ENCODE assay signal across 8 mouse cellular contexts in the genomic region with DNA sequence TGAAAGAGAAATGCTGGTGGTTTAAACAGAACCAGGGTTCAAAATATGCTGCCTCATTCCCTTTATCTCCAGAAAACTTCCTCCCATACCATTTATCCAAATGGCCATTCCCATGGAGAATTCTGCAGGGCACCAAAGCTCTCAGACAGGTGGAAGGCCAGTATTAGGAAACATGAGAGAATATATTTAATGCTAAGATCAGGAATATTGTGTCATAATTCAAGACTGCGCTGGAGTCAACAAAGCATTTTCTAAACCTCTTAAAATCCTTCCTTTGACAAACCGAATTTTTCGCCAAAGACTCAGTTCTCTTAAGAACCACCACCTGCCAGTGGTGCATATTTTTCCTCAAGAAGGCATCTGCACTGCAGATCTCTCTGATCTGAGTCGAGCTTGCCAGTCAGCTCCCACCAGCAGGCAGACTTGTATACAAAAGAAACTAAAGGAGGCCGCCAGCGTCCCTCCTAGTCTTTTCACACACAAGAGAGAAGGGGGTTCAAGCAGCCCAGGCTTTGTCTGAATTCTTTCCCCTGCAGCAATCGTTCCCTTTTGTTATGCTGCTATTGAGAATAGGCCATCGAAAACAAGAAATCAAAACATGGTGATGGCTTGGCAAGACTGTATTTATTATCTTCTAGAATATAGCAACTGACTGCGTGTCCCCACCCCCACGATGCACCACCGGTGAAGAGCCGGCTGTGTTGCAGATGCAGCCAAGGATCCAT. TPM values are rescaled to one million over a fixed set of nuclear protein-coding genes. Genes with fewer than 3 reads are reported as not detected.
DNase-seq lines count a peak whose midpoint lies in the region; ATAC-seq and TF ChIP-seq lines count a peak whose summit lies in the region.

No protein-coding gene starts in this region.

- H3K9ac ChIP-seq in MEL (ENCODE audit: control insufficient read depth, low read depth, low read length, poor library complexity, severe bottlenecking), result peak overlapping the region; percentile 99
- peak overlapping the region; percentile 98 for H3K9ac ChIP-seq in heart, embryonic 13.5 days
- H3K9ac ChIP-seq in liver, postnatal 0 days (replicated peaks), result peak overlapping the region; percentile 94

- WGBS in heart, embryonic 13.5 days, result 9% methylated on average over 12 of the region's 12 CpGs
- 11% methylated on average over 12 of the region's 12 CpGs for WGBS in liver, postnatal 0 days (ENCODE audit: insufficient replicate concordance)

- ATAC-seq in heart, embryonic 13.5 days (ENCODE audit: extremely low read depth, insufficient number of reproducible peaks, low FRiP score, low TSS enrichment), result no peak
- ATAC-seq in liver, postnatal 0 days, result no peak

- H3K4me3 ChIP-seq in MEL (ENCODE audit: control insufficient read depth in 1 of 2, insufficient read depth in 1 of 2, low read depth in 2 of 2, low read length in 2 of 2), result peak overlapping the region; percentile 87 to 94
- H3K4me3 ChIP-seq in heart, embryonic 13.5 days, result peak overlapping the region; percentile 91
- H3K4me3 ChIP-seq in layer of hippocampus, adult 2 months, result peak overlapping the region; percentile 88
- peak overlapping the region; percentile 86 for H3K4me3 ChIP-seq in liver, postnatal 0 days (ENCODE audit: low read depth, low read length)

- H3K36me3 ChIP-seq in MEL (ENCODE audit: control insufficient read depth in 1 of 2, insufficient read depth in 2 of 2, low read length in 2 of 2), result peaks cover 8 to 31% of the 10 kb centered on the region in 2 experiments
- peaks cover 7% of the 10 kb centered on the region; the same call in 1 of the 2 replicates for H3K36me3 ChIP-seq in heart, embryonic 13.5 days
- H3K36me3 ChIP-seq in liver, postnatal 0 days (replicated peaks; ENCODE audit: insufficient read depth, low read length), result no peaks in the 10 kb centered on the region

- H3K4me1 ChIP-seq in MEL (ENCODE audit: control insufficient read depth in 1 of 2, insufficient read depth in 2 of 2, low read length in 2 of 2), result peaks cover 12 to 13% of the 10 kb centered on the region in 2 experiments
- H3K4me1 ChIP-seq in heart, embryonic 13.5 days, result peaks cover 28% of the 10 kb centered on the region
- peaks cover 11% of the 10 kb centered on the region for H3K4me1 ChIP-seq in liver, postnatal 0 days (ENCODE audit: insufficient read depth)

- peaks cover 48% of the 10 kb centered on the region for H3K79me2 ChIP-seq in MEL (ENCODE audit: control insufficient read depth, insufficient read depth, low read length, poor library complexity)

- H3K4me2 ChIP-seq in heart, embryonic 13.5 days, result peak overlapping the region; percentile 90
- peak overlapping the region; percentile 87 for H3K4me2 ChIP-seq in liver, postnatal 0 days (ENCODE audit: low read depth, low read length)

- no peak for TF ChIP-seq POLR2A in MEL (IDR thresholded peaks at IDR 0.05; ENCODE audit: control insufficient read depth in 1 of 2, insufficient read depth in 1 of 2, low read depth in 1 of 2, low read length in 2 of 2, poor library complexity in 1 of 2)

- TF ChIP-seq RAD21 in MEL (IDR thresholded peaks at IDR 0.05; ENCODE audit: low read depth, low read length), result no peak

- DNase-seq in 416B (ENCODE audit: low read depth) (peak; percentile 53), MEL (ENCODE audit: low read depth, low spot score) (peak; percentile 70)
- DNase-seq in cerebellum, postnatal 4 days (ENCODE audit: low spot score in 2 of 2), result peak; percentile 25 to 47
- DNase-seq in layer of hippocampus, adult 2 months (ENCODE audit: low spot score in 2 of 2), result peak; percentile 51 to 55
- DNase-seq in liver, postnatal 0 days, result peak; percentile 28
- peak; percentile 53 for DNase-seq in right cerebral cortex, postnatal 14 days
- DNase-seq in gastrocnemius, adult 8-10 months (ENCODE audit: low spot score in 2 of 2), result no peak

- H3K27me3 ChIP-seq in MEL (ENCODE audit: control insufficient read depth in 1 of 2, insufficient read depth in 2 of 2, low read length in 2 of 2), result no peaks in the 10 kb centered on the region
- H3K27me3 ChIP-seq in heart, embryonic 13.5 days (replicated peaks), result no peaks in the 10 kb centered on the region
- H3K27me3 ChIP-seq in liver, postnatal 0 days (ENCODE audit: insufficient read depth, low read length), result no peaks in the 10 kb centered on the region

- no peaks in the 10 kb centered on the region for H3K9me3 ChIP-seq in MEL (replicated peaks; ENCODE audit: insufficient read depth, low read length)
- no peaks in the 10 kb centered on the region for H3K9me3 ChIP-seq in heart, embryonic 13.5 days
- H3K9me3 ChIP-seq in liver, postnatal 0 days (ENCODE audit: low read length), result no peaks in the 10 kb centered on the region

- TF ChIP-seq CTCF in MEL (IDR thresholded peaks at IDR 0.05 in 2 of 3, conservative IDR thresholded peaks at IDR 0.05 in 1 of 3; ENCODE audit: control insufficient read depth in 1 of 3, insufficient read depth in 1 of 3, low read depth in 2 of 3, low read length in 3 of 3, poor library complexity in 1 of 3, severe bottlenecking in 1 of 3), result no peak
- TF ChIP-seq CTCF in layer of hippocampus, adult 2 months (conservative IDR thresholded peaks at IDR 0.05), result peak; percentile 13
- TF ChIP-seq CTCF in liver, postnatal 0 days (IDR thresholded peaks at IDR 0.05; ENCODE audit: low read depth), result no peak

- peak overlapping the region; percentile 21; the same call in 1 of the 2 replicates for H3K27ac ChIP-seq in MEL (ENCODE audit: control insufficient read depth, low read depth, low read length)
- peak overlapping the region; percentile 63 for H3K27ac ChIP-seq in heart, embryonic 13.5 days (replicated peaks)
- peak overlapping the region; percentile 99 for H3K27ac ChIP-seq in layer of hippocampus, adult 2 months
- H3K27ac ChIP-seq in liver, postnatal 0 days (ENCODE audit: low read depth), result peak overlapping the region; percentile 46

- TF ChIP-seq EP300 in MEL (IDR thresholded peaks at IDR 0.05; ENCODE audit: low read depth in 1 of 2, low read length in 2 of 2), result no peak
- TF ChIP-seq EP300 in liver, postnatal 0 days (IDR thresholded peaks at IDR 0.05; ENCODE audit: low read depth), result no peak

TF ChIP-seq in MEL, 35 proteins besides CTCF, POLR2A, EP300 and RAD21:
- TF ChIP-seq MAX (IDR thresholded peaks at IDR 0.05; ENCODE audit: low read length), result 0 out of 2 replicates have a peak, but pooled peaks have one; percentile 23
- 0 out of 2 replicates have a peak, but pooled peaks have one; percentile 14 for TF ChIP-seq GABPA (IDR thresholded peaks at IDR 0.05; ENCODE audit: low read depth, low read length)
- TF ChIP-seq UBTF (IDR thresholded peaks at IDR 0.05; ENCODE audit: borderline replicate concordance, insufficient read depth, low read depth, low read length), result no peak
- TF ChIP-seq TBP (IDR thresholded peaks at IDR 0.05; ENCODE audit: low read depth, low read length), result 0 out of 2 replicates have a peak, but pooled peaks have one; percentile 20

RNA-seq across cellular contexts. Expression of a gene that starts 1.4 kb away (rescaled TPM):
- 33.4 and 38.4 TPM in 2 replicates for total RNA-seq in MEL (2012; rRNA removed)
- polyA plus RNA-seq in MEL (2012; ENCODE audit: insufficient read depth in 1 of 2, insufficient read length in 2 of 2, low read depth in 1 of 2, low replicate concordance in 2 of 2, missing spikeins in 1 of 2), result 100 to 1,000 TPM in 1 of 2 experiments, not detected in 1; 118 TPM
- polyA plus RNA-seq in heart, embryonic 13.5 days (2015; fragmentation: Nextera tagmentation; extraction: Ambion mirVana), result 129 and 138 TPM in 2 replicates
- total RNA-seq in layer of hippocampus, adult 2 months (2021), result 100 to 1,000 TPM; 733 to 764 TPM
- polyA plus RNA-seq in liver, postnatal 0 days (2015; fragmentation: Nextera tagmentation; extraction: Ambion mirVana), result 62.2 and 63.0 TPM in 2 replicates
- total RNA-seq in gastrocnemius, adult 8-10 months (2022), result 10 to 100 TPM; 26.8 to 30.2 (median 27.1) TPM

RNA-seq across cellular contexts. Expression of a gene that starts 12.1 kb away (rescaled TPM):
- total RNA-seq in MEL (2012; rRNA removed), result 12.7 and 16.4 TPM in 2 replicates
- 10 to 100 TPM in 1 of 2 experiments, not detected in 1; 15.3 TPM for polyA plus RNA-seq in MEL (2012; ENCODE audit: insufficient read depth in 1 of 2, insufficient read length in 2 of 2, low read depth in 1 of 2, low replicate concordance in 2 of 2, missing spikeins in 1 of 2)
- 7.2 and 7.7 TPM in 2 replicates for polyA plus RNA-seq in heart, embryonic 13.5 days (2015; fragmentation: Nextera tagmentation; extraction: Ambion mirVana)
- 10 to 100 TPM; 20.5 to 23.0 TPM for total RNA-seq in layer of hippocampus, adult 2 months (2021)
- 7.2 and 7.7 TPM in 2 replicates for polyA plus RNA-seq in liver, postnatal 0 days (2015; fragmentation: Nextera tagmentation; extraction: Ambion mirVana)
- 1 to 10 TPM; 5.6 to 8.0 (median 7.1) TPM for total RNA-seq in gastrocnemius, adult 8-10 months (2022)

Comparison
In these comparisons a context has a peak if more than half of its experiments do, and no peak if none do; other contexts are left out.
1. DNase-seq: peak in 416B (single experiment), MEL (single experiment), cerebellum, postnatal 4 days (2 of 2), layer of hippocampus, adult 2 months (2 of 2), liver, postnatal 0 days (single experiment) and right cerebral cortex, postnatal 14 days (single experiment); none in gastrocnemius, adult 8-10 months (0 of 2).
2. H3K27ac ChIP-seq: peak in every context shown above with its lines; median percentile 99 in layer of hippocampus, adult 2 months; 63 in heart, embryonic 13.5 days; 46 in liver, postnatal 0 days; 21 in MEL.
3. RNA of a gene that starts 1.4 kb away (total RNA-seq): 733 to 764 TPM in layer of hippocampus, adult 2 months; 33.4 to 38.4 TPM in MEL and 26.8 to 30.2 TPM in gastrocnemius, adult 8-10 months; every median in the first group is over 10 times any median in the second.
4. Peak in every context shown above with its lines, with median percentiles within 50 percentile points of each other: H3K4me3 ChIP-seq and H3K9ac ChIP-seq.